Mouse (Mus musculus) left cerebral cortex, adult 11 months (tissue): ENCODE measurements around the gene Myl12a.
"Not testable (repeated sequence)": the region's sequence is repeated elsewhere in the genome, so short reads cannot be mapped to it uniquely, and the experiment has no call there.

Experiments
- DNase-seq: peaks from one replicate; pipeline ENCODE4 v3.0.0; 2022; ENCODE audit warnings: low spot score

Myl12a gene

DNA sequence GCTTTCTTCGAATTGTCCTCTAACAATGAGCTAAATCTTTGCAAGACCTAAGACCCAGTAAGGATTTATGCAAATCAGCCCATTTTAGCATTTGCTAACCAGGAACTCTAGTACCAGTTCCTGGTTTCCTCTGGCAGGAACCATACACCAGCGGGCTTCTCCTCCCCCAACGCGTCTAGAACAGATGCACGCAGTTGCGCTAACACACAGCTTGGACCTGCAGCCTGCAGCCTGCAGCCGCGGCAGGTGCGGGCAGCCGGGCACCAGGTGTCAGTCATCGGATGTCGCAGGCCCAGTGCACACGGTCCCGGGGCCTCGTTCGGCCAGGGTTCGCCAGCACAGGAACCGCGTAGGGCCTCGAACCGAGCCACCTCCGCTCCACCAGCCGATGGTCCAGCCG, 12.7 kb downstream of the Myl12a start:
- no peak for DNase-seq

DNA sequence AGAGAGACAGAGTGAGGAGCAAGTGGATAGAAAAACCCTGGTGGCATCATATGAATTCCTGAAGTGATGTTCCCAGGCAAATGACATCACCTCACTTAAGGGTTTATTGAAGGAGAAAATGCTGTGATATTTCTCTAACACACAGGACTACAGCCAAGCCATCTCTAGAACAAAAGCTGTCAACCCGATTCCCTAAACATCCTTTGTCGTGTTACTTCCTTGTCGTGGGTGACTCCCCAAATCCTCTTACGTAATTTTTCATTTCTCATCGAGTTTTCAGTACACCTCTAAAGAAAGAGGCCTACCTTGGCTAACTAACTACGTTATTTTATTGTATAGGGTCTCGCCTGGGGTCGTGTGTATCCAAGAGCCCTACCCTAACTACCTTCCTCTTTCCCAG, 13.2 kb downstream of the Myl12a start:
- DNase-seq, result no peak

DNA sequence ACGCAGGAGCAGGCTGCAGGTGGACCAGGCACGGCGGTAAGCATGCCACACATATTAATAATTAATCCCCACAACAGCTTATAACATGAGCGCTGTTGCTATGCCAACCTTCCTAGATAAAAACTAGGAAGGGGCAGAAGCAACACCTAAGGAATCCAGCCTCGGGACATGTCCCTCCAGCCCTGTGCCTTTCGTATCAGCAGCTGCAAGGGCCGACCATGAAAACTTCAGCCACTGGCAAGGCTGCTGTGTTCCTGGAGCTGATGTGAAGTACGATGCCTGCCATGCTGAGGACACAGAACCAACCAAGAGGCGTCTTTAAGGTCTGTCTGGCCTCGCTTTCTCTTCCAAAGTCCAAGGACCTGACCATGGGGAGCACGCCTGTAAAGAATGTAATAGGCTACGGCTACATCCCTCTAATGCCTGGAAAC, 14.3 kb downstream of the Myl12a start:
- DNase-seq, result no peak

DNA sequence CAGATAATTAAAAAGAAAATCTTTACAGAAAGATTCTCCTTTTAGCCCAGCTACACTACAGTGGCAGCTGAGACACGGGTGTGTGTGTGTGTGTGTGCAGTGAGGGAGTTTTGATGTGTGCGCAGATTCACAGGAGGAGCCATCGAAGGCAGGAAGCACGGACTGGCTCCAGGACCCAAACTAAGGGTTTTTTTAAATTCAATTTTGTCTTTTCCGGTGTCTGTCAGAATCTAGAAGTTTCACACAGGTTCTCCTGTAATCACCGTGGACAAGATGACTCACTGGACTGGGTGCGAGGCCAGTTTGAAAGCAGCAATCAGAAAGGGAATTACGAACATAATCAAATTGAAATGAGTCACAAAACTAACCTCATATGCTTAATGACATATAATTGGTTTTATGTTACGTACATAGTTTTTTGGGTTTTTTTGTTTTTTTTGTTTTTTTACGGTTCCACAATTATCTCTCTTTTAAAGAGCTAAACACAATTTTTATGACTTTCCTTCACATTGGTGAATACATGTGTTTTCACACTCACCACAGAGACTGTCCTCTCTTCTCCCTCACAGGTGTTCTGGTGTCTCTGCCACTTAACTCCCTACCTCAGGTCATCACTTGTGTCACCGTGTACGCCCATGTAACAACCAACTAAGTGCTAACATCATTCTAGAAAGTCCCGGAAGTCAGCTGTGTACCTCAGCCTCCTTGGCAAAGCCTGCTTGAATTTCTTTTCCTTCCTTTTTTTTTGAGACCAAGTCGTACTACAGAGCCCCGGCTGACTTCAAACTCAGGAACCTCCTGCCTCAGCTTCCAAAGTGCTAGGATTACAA, 15.6 kb downstream of the Myl12a start:
- no peak for DNase-seq

DNA sequence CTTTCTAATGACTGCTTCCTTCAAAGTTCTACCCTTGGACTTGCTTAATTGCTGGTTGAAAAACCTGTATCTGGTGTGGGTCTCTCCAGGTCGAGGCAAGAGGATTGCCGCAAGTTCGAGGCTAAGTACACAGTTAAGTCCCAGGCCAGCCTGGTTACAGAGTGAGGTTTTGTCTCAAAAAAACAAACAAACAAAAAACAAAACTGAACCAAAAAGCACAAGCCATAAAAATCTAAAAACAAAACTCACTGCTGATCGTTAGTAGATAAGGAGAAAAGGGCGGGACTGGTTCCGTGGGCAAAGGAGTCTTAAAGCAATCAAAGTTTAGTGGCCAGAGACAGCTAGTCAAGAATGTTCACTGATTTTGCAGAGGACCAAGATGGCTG, 16.3 kb downstream of the Myl12a start:
- DNase-seq, result no peak

DNA sequence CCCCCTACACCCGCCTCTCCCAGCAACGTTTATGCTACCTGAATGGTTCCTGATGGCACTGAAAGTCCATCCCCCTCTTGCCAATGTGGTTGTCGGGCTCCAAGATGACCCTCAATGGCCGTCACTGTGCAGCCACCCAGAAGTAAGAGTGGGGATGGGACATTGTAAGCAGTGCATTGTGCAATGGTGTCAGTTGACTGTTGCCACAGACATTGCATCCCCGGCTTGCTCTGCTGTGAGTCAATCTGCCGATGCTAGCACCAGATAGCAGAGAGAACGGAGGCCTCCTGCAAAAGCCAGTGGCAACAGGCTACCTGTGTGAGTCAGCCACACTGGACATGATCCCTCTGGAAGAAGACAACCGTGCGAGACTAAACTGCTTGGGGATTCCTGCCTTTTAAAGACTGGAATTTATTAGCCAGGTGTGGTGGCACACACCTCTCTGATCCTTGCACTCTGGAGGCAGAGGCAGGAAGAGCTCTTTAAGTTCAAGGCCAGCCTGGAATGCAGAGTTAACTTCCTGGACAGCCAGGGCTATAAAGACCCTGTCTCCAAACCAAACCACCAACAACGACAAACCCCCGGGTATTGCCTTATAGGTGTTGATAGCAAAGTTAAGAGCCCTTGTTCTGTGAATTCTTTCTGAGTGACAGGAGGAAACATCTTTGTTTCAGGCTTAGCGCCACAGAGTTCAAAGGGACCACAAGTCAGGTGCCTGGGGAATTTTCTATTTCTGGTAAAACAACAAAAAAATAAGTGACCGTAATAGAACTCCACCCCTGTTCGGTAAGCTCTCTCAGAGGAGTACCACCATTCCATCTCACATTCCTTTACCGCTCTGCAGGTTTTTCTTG, 16.9 kb downstream of the Myl12a start:
- no peak for DNase-seq

DNA sequence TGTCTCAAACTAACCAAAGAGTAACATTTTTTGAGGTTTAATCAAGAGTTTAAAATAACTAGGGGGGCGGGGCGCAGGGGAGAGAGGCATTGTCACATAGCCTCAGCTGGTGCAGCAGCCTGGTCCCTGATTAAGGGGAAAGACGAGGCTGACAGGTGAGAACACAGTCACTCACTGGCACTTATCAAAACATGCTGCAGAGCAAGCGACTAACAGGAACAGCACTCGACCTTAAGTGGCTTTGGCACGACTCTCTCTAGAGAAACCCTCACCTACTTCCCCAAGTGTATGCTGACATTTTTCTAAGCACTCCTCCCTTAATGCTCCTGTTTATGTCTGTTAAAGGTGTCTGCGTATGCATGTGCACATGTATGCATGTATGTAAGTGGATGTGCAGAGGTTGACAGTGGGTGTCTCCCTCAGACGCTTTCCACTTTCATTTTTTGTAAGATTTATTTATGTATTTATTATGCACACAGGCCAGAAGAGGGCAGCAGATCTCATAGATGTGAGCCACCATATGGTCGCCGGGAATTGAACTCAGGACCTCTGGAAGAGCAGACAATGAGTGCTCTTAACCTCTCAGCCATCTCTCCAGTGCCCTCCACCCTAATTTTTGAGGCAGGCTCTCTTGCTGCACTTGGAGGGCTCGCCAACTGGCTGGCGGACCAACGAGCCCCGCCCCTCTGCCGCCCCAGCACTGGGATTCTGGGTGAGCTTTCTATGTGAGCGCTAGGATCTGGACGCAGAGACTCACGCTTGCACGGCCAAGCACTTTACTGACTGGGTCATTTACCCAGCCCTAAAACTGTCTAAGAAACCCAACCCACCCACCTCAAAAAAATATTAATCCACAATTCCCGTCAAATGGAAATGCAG, 23.1 kb downstream of the Myl12a start:
- no peak for DNase-seq

DNA sequence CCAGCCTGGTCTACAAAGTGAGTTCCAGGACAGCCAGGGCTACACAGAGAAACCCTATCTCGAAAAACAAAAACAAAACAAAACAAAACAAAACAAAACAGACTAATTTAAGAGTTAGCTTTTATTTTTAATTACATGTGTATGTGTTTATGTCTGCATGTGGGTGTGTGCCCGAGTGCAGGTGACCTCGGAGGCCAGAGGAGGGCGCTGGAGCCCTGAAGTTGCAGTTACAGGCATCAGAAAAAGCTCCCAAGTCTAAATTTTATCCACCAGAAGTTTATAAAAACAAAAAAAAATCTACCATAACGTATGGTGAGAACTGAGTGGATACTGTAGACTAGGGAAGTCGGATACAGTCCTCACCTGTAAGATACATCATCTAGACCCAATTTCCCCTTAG, 24.9 kb downstream of the Myl12a start:
- DNase-seq, result no peak

DNA sequence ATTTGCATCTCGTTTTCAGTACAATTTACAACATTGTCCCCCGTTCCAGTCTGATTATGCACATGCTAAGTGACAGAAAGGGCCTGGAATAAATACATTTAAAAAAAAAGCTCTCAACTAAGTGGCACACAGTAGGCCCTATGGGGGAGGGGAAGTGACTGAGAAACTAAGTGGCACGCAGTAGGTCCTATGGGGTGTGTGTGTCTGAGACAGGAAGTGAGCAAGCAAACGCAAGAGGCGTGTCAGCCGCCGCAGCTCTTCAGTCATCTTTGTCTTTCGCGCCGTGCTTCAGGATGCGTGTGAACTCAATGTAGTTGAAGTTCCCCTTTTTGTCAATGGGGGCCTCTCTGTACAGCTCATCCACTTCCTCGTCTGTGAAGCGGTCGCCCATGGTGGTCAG, 28.6 kb downstream of the Myl12a start:
- DNase-seq, result not testable (repeated sequence)

DNA sequence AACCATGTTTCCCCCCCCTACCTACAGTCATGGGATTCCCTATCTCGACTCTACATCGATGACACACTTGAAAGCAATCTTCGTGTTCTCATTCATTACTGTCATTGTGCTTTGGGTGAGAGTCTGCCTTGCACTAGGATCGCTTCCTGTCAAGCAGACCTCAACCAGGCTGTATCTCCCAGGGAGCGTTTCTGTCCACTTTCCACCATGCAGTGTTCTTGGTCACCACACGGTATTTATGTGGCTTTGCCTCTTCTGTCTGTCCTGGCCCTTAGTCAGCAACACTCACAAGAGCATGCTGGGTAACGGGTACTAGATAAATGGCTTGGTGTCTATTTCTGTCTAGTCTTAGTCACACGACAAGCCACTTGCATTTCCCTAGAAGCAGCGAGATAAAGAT, 29.3 kb downstream of the Myl12a start:
- DNase-seq, result no peak

DNA sequence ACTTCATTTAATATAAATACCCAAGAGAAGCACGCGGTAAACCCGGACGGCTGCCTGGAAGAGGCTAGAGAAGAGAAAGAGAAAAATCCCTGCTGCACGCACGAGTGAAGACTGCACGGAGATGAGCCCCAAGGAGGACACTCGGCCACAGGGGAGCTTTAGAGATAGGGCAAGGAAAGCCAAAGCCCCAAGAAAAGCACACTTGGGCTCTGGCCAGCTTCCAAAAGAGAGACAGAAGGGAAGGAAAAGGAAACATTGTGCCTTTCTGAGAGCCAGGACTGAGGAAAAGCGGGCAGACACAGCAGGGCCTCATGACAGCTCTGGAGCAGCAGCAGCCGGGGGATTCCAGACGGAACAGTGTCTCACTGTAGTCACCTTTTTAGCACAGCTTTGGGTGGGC, 31.5 kb downstream of the Myl12a start:
- no peak for DNase-seq

DNA sequence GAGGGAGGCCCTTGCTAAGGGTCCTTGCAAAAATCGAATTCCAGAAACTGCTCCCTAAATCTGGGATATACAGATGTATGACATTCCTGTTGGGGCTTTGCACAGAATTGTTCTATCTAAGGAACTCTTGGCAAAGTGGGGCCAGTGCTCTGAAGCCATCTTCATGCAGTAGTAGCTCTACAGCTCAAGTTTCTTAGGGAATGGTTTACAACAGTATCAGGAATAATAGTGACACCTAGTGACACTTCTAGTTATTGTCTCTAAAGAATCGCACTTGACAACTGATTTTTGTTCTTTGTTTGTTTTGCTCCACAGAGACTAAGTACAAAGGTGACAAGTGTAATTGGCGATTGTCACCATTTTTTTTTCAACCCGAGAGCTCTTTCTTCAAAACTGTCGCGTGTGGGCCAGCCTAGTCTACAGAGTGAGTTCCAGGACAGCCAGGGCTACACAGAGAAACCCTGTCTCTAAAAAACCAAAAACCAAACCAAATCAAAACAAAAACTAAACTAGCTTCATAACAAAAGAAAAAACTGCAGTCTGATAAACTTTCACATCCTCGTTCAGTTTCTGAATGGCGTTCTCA, 34.0 kb downstream of the Myl12a start:
- DNase-seq, result no peak

DNA sequence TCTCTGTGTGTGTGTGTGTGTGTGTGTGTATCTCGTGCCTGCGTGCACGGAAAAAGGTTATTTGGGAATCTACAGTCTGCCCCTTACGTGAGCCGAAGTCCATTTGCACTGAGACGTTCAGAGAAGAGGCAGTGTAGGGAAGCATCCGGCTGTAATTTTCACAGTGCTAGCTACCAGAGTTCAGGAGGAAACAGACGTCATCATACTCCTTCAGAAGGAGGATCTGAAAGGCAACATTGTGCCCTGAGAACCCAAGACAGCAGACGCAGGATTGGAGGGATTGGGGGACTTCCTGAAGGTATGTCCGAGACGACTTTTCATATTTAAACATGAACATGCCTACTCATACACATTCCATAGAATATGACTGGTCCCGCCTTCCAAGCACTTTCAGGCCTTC, 35.0 kb downstream of the Myl12a start:
- no peak for DNase-seq

DNA sequence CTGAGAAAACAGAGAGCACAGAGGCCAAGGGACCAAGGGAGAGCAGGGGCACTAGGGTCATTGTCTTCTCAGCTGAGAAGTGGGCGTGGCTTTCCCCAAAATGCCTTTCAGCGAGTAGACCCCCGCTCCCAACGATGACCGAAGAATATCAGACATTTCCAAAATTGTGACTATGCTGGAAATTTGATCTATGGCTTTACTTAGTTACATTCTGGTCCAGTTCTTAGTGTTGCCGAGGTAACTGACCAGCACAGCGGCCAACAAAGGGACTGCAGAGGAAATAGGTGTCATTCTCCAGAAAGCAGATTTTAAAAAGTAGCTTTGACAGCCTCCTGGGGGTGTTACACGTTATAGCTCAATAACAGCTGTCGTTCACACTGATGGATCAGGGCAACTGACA, 35.5 kb downstream of the Myl12a start:
- no peak for DNase-seq

DNA sequence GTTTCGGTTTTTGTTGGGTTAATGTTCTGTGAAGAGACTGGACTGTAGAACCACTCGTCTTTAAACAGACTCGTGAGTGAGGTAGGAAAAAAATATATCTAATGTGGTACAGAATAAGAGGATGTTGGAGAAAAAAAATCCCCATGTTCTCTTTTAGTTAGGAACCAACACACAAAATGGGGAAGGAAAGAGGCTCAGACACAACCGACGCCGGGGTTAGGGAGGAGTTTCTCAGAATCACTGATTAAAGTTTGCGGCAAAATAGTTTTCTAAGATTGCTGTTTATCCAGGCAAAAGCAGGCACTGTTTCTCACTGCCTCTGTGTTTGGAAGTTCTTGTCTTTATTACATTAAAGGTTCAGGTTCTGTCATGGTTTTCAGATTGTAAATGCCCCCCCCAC, 36.6 kb downstream of the Myl12a start:
- no peak for DNase-seq

DNA sequence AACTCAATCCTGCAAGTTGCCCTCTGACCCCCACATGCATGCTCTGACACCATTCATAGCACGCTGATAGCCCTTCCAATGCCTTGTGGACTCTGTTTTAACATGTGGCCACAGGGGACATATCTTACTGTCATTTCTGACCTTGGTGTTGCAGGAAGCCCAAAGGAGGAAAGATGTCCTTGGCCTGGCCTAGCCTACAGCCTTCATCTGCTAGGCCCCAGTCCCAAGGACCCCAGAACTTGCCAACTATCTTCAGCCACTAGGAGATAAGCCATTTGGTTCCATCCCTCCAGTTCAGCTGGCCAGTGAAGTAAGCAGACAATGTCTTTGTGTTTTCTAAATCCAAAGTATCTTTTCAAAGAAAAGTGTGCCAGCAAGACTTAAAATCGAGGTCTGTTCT, 37.4 kb downstream of the Myl12a start:
- no peak for DNase-seq

DNA sequence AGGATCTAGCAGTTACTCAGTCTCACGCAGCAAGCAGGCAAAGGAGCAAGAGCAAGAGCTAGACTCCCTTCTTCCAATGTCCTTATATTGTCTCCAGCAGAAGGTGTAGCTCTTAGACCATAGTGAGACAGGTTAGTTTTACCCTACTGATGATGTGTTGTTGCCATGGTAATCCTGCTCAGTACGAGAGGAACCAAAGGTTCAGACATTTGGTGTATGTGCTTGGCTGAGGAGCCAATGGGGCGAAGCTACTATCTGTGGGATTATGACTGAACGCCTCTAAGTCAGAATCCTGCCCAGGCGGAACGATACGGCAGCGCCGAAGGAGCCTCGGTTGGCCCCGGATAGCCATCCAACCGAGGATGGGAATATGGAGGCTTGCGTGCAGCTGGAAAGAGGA, 39.1 kb downstream of the Myl12a start:
- peak; percentile 96 for DNase-seq

DNA sequence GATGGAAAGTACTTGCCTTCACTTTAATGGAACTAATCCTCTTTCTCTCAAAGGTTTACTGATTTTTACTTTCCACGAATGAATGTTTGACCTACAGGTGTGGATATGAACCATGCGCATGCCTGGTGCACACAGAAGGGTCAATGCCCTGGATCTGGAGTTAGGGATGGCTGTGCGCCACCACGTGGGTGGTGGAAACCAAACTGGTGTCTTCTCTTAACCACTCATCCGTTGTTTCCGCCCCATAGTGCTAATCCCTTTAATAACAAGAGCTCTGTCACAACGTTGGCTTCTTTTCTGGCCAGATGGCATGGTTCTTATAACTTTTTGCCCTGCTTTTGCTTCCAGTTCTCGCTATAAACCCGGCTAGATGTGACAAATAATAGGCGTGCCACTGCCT, 51.4 kb downstream of the Myl12a start:
- no peak for DNase-seq

DNA sequence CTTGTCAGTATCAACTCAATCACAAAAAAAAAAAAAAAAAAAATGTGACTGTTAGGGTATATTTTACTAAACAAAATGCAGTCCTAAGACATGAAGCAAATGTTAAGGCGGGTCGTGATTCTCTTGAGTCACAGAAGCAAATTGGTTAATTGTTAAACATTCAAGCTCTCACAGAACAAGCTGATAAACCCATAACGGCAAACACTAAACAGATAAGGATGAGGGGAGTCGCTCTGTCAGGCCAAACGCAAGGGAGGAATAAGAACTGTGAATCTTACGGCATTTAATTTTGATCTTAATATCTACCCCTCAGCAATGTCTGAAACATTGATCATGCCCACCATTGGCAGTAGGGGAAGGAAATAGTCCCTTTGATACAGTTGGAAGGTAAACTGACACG, 53.5 kb downstream of the Myl12a start:
- no peak for DNase-seq

DNA sequence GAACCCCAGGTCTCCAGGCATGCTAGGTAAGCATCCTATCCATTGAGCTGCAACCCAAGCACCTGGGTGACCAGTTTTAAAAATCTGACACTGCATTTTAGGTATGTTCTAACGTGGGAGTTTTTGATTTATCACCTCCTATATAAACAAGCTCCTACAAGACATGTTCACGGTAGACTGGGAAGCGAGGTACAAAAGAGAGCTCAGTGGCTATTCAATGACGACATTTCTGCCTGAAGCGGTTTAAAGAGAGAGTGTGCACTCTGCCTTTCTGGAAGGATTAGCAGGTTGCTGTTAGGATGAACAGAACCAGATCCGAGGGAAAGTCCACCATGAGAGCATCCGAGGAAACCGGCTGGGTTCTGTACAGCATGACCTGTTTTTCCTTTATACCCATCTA, 54.0 kb downstream of the Myl12a start:
- no peak for DNase-seq

DNA sequence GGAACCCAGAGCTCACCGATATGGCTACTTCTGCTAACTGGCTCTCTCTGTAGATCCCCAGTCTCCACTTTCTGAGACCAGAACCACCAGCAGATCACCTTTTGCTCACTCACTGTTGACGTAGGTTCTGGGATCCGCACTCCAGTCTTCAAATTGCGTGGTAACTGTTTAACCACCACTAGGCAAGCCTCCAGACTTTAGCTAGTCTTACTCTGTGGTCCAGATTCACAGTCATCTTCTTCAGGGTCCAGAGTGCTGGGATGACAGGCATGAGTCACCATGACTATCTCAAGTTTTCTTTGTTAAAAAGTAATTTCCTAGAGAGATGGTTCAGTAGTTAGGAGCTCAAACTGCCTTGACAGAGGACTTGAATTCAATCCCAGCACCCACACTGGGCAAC, 58.9 kb downstream of the Myl12a start:
- DNase-seq, result no peak
